8 mouse cellular contexts compared by ENCODE assay signal in genomic region chr10:120233655-120234367, GRCm38 (mm10). TPM values are rescaled to one million over a fixed set of nuclear protein-coding genes. Genes with fewer than 3 reads are reported as not detected.
A peak's percentile ranks its signal among the peaks of the same experiment; 100 is the strongest.
DNase-seq lines count a peak whose midpoint lies in the region; ATAC-seq and TF ChIP-seq lines count a peak whose summit lies in the region.

No protein-coding gene starts in this region.

- peak; percentile 90 for TF ChIP-seq CTCF in intestine, postnatal 0 days (IDR thresholded peaks at IDR 0.05; ENCODE audit: low read depth)

- no peaks in the 10 kb centered on the region for H3K27me3 ChIP-seq in neural tube, embryonic 15.5 days (replicated peaks)
- no peaks in the 10 kb centered on the region for H3K27me3 ChIP-seq in intestine, postnatal 0 days (replicated peaks; ENCODE audit: control insufficient read depth, insufficient read depth, low read length)
- H3K27me3 ChIP-seq in limb, embryonic 14.5 days (ENCODE audit: control insufficient read depth, insufficient read depth, low read length), result no peaks in the 10 kb centered on the region

- peaks cover 6% of the 10 kb centered on the region for H3K4me1 ChIP-seq in neural tube, embryonic 15.5 days
- H3K4me1 ChIP-seq in intestine, postnatal 0 days (replicated peaks; ENCODE audit: control insufficient read depth, insufficient read depth, low read length), result no peaks in the 10 kb centered on the region
- H3K4me1 ChIP-seq in limb, embryonic 14.5 days (ENCODE audit: control insufficient read depth, insufficient read depth, low read length), result peaks cover 5% of the 10 kb centered on the region; the same call in 1 of the 2 replicates

- no peak overlapping the region for H3K9ac ChIP-seq in neural tube, embryonic 15.5 days (replicated peaks)
- no peak overlapping the region for H3K9ac ChIP-seq in intestine, postnatal 0 days (ENCODE audit: low read depth, low read length)
- H3K9ac ChIP-seq in limb, embryonic 14.5 days (ENCODE audit: low read depth, low read length, severe bottlenecking), result 0 out of 2 replicates have a peak overlapping the region, but pooled peaks have one; percentile 6

- DNase-seq in neural tube, embryonic 10.5 days (ENCODE audit: extremely low spot score, low spot score), result peak; percentile 68
- DNase-seq in c-Kit-positive CD71-positive TER-119-positive erythroid progenitor cells, embryonic 14.5 days (ENCODE audit: low spot score), result peak; percentile 58
- peak; percentile 61 for DNase-seq in gastrocnemius, postnatal 10 days
- DNase-seq in limb, embryonic 14.5 days (ENCODE audit: low spot score), result peak; percentile 78
- peak; percentile 76 for DNase-seq in naive thymus-derived CD4-positive, alpha-beta T cell, adult 2 months (ENCODE audit: low read depth)
- peak; percentile 26 for DNase-seq in testis, postnatal 14 days (ENCODE audit: low spot score)

- no peak overlapping the region for H3K27ac ChIP-seq in neural tube, embryonic 15.5 days (replicated peaks)
- H3K27ac ChIP-seq in intestine, postnatal 0 days (ENCODE audit: low read depth, low read length), result no peak overlapping the region
- no peak overlapping the region for H3K27ac ChIP-seq in limb, embryonic 14.5 days (replicated peaks; ENCODE audit: low read depth, low read length)

- no peak overlapping the region for H3K4me2 ChIP-seq in neural tube, embryonic 15.5 days
- peak overlapping the region; percentile 58 for H3K4me2 ChIP-seq in intestine, postnatal 0 days (replicated peaks; ENCODE audit: low read depth)
- H3K4me2 ChIP-seq in limb, embryonic 14.5 days (replicated peaks; ENCODE audit: low read depth, low read length, severe bottlenecking), result 0 out of 2 replicates have a peak overlapping the region, but pooled peaks have one; percentile 26

- no peak for TF ChIP-seq POLR2A in limb, embryonic 14.5 days (IDR thresholded peaks at IDR 0.05; ENCODE audit: borderline replicate concordance, extremely low read depth, insufficient read depth, insufficient read length)

- WGBS in neural tube, embryonic 15.5 days, result 36% methylated on average over 18 of the region's 18 CpGs
- WGBS in intestine, postnatal 0 days, result 21% methylated on average over 18 of the region's 18 CpGs
- WGBS in limb, embryonic 14.5 days, result 27% methylated on average over 18 of the region's 18 CpGs

- peaks cover 23% of the 10 kb centered on the region for H3K36me3 ChIP-seq in neural tube, embryonic 15.5 days
- H3K36me3 ChIP-seq in intestine, postnatal 0 days (ENCODE audit: control insufficient read depth, insufficient read depth), result peaks cover 19% of the 10 kb centered on the region
- peaks cover 24% of the 10 kb centered on the region for H3K36me3 ChIP-seq in limb, embryonic 14.5 days (ENCODE audit: control insufficient read depth, insufficient read depth, low read length)

- H3K9me3 ChIP-seq in neural tube, embryonic 15.5 days (replicated peaks), result no peaks in the 10 kb centered on the region
- no peaks in the 10 kb centered on the region for H3K9me3 ChIP-seq in intestine, postnatal 0 days (ENCODE audit: control insufficient read depth)
- H3K9me3 ChIP-seq in limb, embryonic 14.5 days (ENCODE audit: control insufficient read depth, low read length), result no peaks in the 10 kb centered on the region

- H3K4me3 ChIP-seq in neural tube, embryonic 15.5 days (replicated peaks), result no peak overlapping the region
- H3K4me3 ChIP-seq in intestine, postnatal 0 days (ENCODE audit: low read depth, low read length), result peak overlapping the region; percentile 23; the same call in 1 of the 2 replicates
- H3K4me3 ChIP-seq in limb, embryonic 14.5 days (replicated peaks; ENCODE audit: low read length), result no peak overlapping the region

- no peak for ATAC-seq in neural tube, embryonic 15.5 days (ENCODE audit: low FRiP score)
- ATAC-seq in intestine, postnatal 0 days, result peak; percentile 71
- peak; percentile 49; the same call in 1 of the 2 replicates for ATAC-seq in limb, embryonic 14.5 days (ENCODE audit: low FRiP score, low read depth)

RNA-seq across cellular contexts. Expression of gene Llph, which starts 6.9 kb away (rescaled TPM):
- 36.6 and 48.2 TPM in 2 replicates for polyA plus RNA-seq in neural tube, embryonic 15.5 days (2015; fragmentation: Nextera tagmentation; extraction: Ambion mirVana)
- 10 to 100 TPM; 14.1 to 14.7 TPM for total RNA-seq in gastrocnemius, postnatal 10 days (2021)
- 40.6 and 49.3 TPM in 2 replicates for polyA plus RNA-seq in intestine, postnatal 0 days (2015; fragmentation: Nextera tagmentation; extraction: Ambion mirVana)
- polyA plus RNA-seq in limb, embryonic 14.5 days (2012; rRNA removed), result 16.7 and 34.6 TPM in 2 replicates
- 46.0 and 50.9 TPM in 2 replicates for polyA plus RNA-seq in limb, embryonic 14.5 days (2014; fragmentation: Nextera tagmentation; extraction: Ambion mirVana)

RNA-seq across cellular contexts. Expression of gene Irak3, which starts 31.9 kb away (rescaled TPM):
- polyA plus RNA-seq in neural tube, embryonic 15.5 days (2015; fragmentation: Nextera tagmentation; extraction: Ambion mirVana), result 0.29 and 1.2 TPM in 2 replicates
- total RNA-seq in gastrocnemius, postnatal 10 days (2021), result 1 to 10 TPM; 3.4 TPM
- 0.81 and 0.95 TPM in 2 replicates for polyA plus RNA-seq in intestine, postnatal 0 days (2015; fragmentation: Nextera tagmentation; extraction: Ambion mirVana)
- polyA plus RNA-seq in limb, embryonic 14.5 days (2012; rRNA removed), result 1.9 and 2.5 TPM in 2 replicates
- polyA plus RNA-seq in limb, embryonic 14.5 days (2014; fragmentation: Nextera tagmentation; extraction: Ambion mirVana), result 3.2 and 3.4 TPM in 2 replicates

RNA-seq across cellular contexts. Expression of gene Tmbim4, which starts 32.4 kb away (rescaled TPM):
- 107 and 114 TPM in 2 replicates for polyA plus RNA-seq in neural tube, embryonic 15.5 days (2015; fragmentation: Nextera tagmentation; extraction: Ambion mirVana)
- 10 to 100 TPM; 65.2 to 67.7 TPM for total RNA-seq in gastrocnemius, postnatal 10 days (2021)
- 241 and 243 TPM in 2 replicates for polyA plus RNA-seq in intestine, postnatal 0 days (2015; fragmentation: Nextera tagmentation; extraction: Ambion mirVana)
- polyA plus RNA-seq in limb, embryonic 14.5 days (2012; rRNA removed), result 84.1 and 103 TPM in 2 replicates
- 94.1 and 106 TPM in 2 replicates for polyA plus RNA-seq in limb, embryonic 14.5 days (2014; fragmentation: Nextera tagmentation; extraction: Ambion mirVana)

Comparison
In these comparisons a context has a peak if more than half of its experiments do, and no peak if none do; other contexts are left out.
1. DNase-seq: peak in every context shown above with its lines; median percentile 78 in limb, embryonic 14.5 days; 76 in naive thymus-derived CD4-positive, alpha-beta T cell, adult 2 months; 68 in neural tube, embryonic 10.5 days; 61 in gastrocnemius, postnatal 10 days; 58 in c-Kit-positive CD71-positive TER-119-positive erythroid progenitor cells, embryonic 14.5 days; 26 in testis, postnatal 14 days.